Mouse (Mus musculus) adrenal gland, postnatal 36 days (tissue): ENCODE measurements around the gene Rfx5. TPM values are rescaled to one million over a fixed set of nuclear protein-coding genes. Genes with fewer than 3 reads are reported as not detected.
"Not testable (repeated sequence)": the region's sequence is repeated elsewhere in the genome, so short reads cannot be mapped to it uniquely, and the experiment has no call there.

Experiments
- DNase-seq, 2 experiments: peaks; one replicate each; pipeline ENCODE4 v3.0.0; 2021; ENCODE audit warnings: mixed read lengths in 1 of 2
- total RNA-seq, 2 experiments: library from RNA; stranded (reverse); gene quantifications; 2 replicates each; pipeline ENCODE4 v1.2.3; 2021

Gene Rfx5
- total RNA-seq, 2 experiments from 2014 or later: 24.0 to 24.6 TPM

- peak in 1 of 2 experiments; percentile 31 for DNase-seq
Observed at GRCm38 (mm10) chr3:94935332-94935731, 18.5 kb upstream of the Rfx5 start.

GRCm38 (mm10) chr3:94936147-94936546 is 17.7 kb upstream of the Rfx5 start:
- not testable (repeated sequence) for DNase-seq

- DNase-seq: not testable (repeated sequence)
Observed at GRCm38 (mm10) chr3:94937194-94937593, 16.7 kb upstream of the Rfx5 start.

- DNase-seq: not testable (repeated sequence)
Observed at GRCm38 (mm10) chr3:94940033-94940432, 13.8 kb upstream of the Rfx5 start.

- not testable (repeated sequence) for DNase-seq
Observed at GRCm38 (mm10) chr3:94942211-94942967, 11.5 kb upstream of the Rfx5 start.

- not testable (repeated sequence) for DNase-seq
Observed at GRCm38 (mm10) chr3:94943706-94944105, 10.2 kb upstream of the Rfx5 start.

GRCm38 (mm10) chr3:94948066-94948614 is 5.7 kb upstream of the Rfx5 start:
- peak in 1 of 2 experiments; percentile 29 for DNase-seq

GRCm38 (mm10) chr3:94949645-94950044 is 4.2 kb upstream of the Rfx5 start:
- DNase-seq: no peak

- peak in 1 of 2 experiments; percentile 21 for DNase-seq
Observed at GRCm38 (mm10) chr3:94952806-94953205, 1.1 kb upstream of the Rfx5 start.

- no peak for DNase-seq
Observed at GRCm38 (mm10) chr3:94953384-94953763, 501 bp upstream of the Rfx5 start.

- DNase-seq: no peak
Observed at GRCm38 (mm10) chr3:94958295-94958694, 4.4 kb downstream of the Rfx5 start.

GRCm38 (mm10) chr3:94959871-94960270 is 6.0 kb downstream of the Rfx5 start:
- peak in 1 of 2 experiments; percentile 15 for DNase-seq

GRCm38 (mm10) chr3:94960322-94960721 is 6.4 kb downstream of the Rfx5 start:
- no peak for DNase-seq

GRCm38 (mm10) chr3:94964989-94965388 is 11.1 kb downstream of the Rfx5 start:
- no peak for DNase-seq

- DNase-seq: no peak
Observed at GRCm38 (mm10) chr3:94965878-94966277, 12.0 kb downstream of the Rfx5 start.

GRCm38 (mm10) chr3:94972552-94972951 is 18.7 kb downstream of the Rfx5 start:
- no peak for DNase-seq

GRCm38 (mm10) chr3:94973620-94974019 is 19.7 kb downstream of the Rfx5 start:
- DNase-seq: no peak

- peak in 1 of 2 experiments; percentile 16 for DNase-seq
Observed at GRCm38 (mm10) chr3:94974026-94974527, 20.2 kb downstream of the Rfx5 start.

- DNase-seq: peak; percentile 82 to 88
Observed at GRCm38 (mm10) chr3:94974528-94975422, 20.9 kb downstream of the Rfx5 start, which contains the start of gene Pi4kb. Gene Pi4kb, plus strand, starts transcription at chr3:94974731.

- no peak for DNase-seq
Observed at GRCm38 (mm10) chr3:94984312-94984711, 30.4 kb downstream of the Rfx5 start.

GRCm38 (mm10) chr3:94985513-94985912 is 31.6 kb downstream of the Rfx5 start:
- DNase-seq: no peak

- peak; percentile 82 to 83 for DNase-seq
Observed at GRCm38 (mm10) chr3:94987578-94987977, 33.7 kb downstream of the Rfx5 start.
